Mouse (Mus musculus) lung, adult 18-20 months (tissue): ENCODE data around the gene Hdac6.
"Not testable (repeated sequence)": the region's sequence is repeated elsewhere in the genome, so short reads cannot be mapped to it uniquely, and the experiment has no call there.

Experiments used
- DNase-seq, 2 experiments: peaks; one replicate each; pipeline ENCODE4 v3.0.0; 2022; ENCODE audit warnings: mixed read lengths in 2 of 2

Hdac6 gene

GRCm38 (mm10) chrX:7919601-7920383 lies 27.9 kb downstream of the Hdac6 start, which contains the start of gene Pcsk1n:
Gene Pcsk1n (plus strand): TSS chrX:7919822.
- no peak for DNase-seq

DNA sequence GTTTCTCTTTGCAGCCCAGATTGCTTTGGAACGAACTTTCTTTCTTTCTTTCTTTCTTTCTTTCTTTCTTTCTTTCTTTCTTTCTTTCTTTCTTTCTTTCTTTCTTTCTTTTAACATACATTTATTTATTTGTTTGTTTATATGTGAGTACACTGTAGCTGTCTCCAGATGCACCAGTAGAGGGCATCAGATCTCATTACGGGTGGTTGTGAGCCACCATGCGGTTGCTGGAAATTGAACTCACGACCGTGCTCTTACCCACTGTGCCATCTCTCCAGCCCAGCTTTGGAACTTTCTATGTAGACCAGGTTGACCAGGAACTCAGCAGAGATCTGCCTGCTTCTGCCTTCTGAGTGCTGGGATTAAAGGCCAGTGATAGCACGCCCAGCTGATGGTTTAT lies 29.7 kb downstream of the Hdac6 start:
- not testable (repeated sequence) for DNase-seq

DNA sequence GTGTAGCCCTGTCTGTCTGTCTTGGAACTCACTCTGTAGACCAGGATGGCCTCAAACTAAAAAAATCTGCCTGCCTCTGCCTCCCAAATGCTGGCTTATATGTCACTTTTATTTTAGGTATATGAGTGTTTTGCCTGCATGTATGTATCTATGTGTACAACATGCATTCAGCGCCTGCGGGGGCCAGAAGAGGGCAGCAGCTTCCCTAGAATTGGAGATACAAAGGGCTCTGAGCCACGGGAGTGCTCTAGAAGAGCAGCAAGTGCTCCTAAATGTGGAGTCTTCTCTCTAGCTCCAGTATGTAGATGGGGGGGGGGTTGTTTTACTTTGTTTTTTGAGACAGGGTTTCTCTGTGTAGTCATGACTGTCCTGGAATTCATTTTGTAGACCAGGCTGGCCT lies 32.0 kb downstream of the Hdac6 start:
- DNase-seq, result peak in 1 of 2 experiments; percentile 45

GRCm38 (mm10) chrX:7910473-7910872 lies 37.2 kb downstream of the Hdac6 start:
- DNase-seq, result no peak

- DNase-seq, result not testable (repeated sequence)
Observed at GRCm38 (mm10) chrX:7909242-7909641, 38.4 kb downstream of the Hdac6 start, which contains the start of gene Gm10490. Gene Gm10490 (plus strand): TSS chrX:7909542.

- no peak for DNase-seq
Observed at GRCm38 (mm10) chrX:7907735-7908134, 40.0 kb downstream of the Hdac6 start, which contains the start of gene Gm10491. Gene Gm10491 (minus strand): TSS chrX:7907835.

- DNase-seq, result no peak
Observed at GRCm38 (mm10) chrX:7904441-7904840, 43.2 kb downstream of the Hdac6 start.

- DNase-seq, result peak; percentile 92 to 94
Observed at GRCm38 (mm10) chrX:7898880-7899874, 48.5 kb downstream of the Hdac6 start, which contains the start of the genes Pqbp1 and Timm17b. Gene Pqbp1 (minus strand): TSS chrX:7899269. Gene Timm17b (plus strand): TSS chrX:7899357.

- DNase-seq, result no peak
Observed at GRCm38 (mm10) chrX:7898211-7898610, 49.5 kb downstream of the Hdac6 start.

GRCm38 (mm10) chrX:7883841-7884567 lies 63.7 kb downstream of the Hdac6 start, which contains the start of gene Slc35a2:
Gene Slc35a2 (plus strand): TSS chrX:7884028.
- DNase-seq, result peak; percentile 91 to 94
